Mouse (Mus musculus): ENCODE data around the gene Cacna1h.
A peak's percentile ranks its signal among the peaks of the same experiment; 100 is the strongest.

Gene Cacna1h

DNA sequence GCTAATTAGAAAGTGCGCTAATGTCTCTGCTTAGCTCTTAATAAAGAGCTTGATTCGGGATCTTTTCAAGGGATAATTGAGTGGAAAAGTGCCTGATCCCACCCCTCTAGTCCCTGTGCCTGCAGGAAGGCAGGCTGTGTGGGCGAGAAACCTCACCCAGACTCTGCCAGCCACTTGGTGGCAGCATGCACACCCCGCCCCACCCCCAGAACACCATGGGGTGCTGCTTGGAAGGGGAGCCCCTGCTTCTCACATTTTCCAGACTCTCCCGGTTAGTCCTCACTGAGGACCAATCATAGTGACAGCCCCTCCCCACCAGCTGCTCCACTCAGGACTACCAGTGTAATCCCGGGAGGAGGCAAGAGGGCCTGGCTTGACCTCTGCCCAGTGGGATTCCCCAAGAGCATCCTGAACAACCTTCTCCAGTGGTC is 27.6 kb downstream of the Cacna1h start:
- peak; percentile 94 for DNase-seq

DNA sequence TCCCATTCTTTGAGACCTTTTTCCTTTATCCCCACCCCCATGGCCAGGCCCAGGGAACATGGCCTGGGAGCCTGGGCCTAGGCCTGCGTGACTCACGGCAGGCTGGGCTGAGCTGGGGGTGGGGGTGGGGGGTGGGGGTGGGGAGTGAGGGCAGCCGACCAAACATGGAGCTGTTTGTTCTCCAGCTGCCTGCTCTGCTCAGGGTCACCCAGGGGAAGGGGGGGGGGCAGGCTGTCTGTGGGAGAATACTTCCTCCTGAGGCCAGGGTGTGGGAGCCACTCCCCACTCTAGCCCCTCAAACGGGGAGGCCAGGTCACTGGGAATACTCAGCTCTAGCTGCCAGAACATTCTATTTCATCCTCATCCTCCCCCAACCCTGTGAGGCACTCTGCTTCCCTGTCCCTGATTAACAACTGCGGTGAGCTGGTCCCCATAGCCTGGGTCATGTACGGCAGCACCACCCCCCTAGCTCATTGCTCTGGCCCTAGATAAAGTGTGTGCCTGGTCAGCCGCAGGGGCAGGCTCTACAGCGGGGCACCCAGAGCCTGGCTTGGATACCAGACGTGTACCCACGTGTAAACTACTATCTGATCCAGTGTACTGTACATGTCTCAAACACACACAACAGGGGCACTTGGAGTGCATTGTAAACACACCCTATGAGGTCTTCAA is 28.2 kb downstream of the Cacna1h start:
- peak; percentile 93 for DNase-seq

DNA sequence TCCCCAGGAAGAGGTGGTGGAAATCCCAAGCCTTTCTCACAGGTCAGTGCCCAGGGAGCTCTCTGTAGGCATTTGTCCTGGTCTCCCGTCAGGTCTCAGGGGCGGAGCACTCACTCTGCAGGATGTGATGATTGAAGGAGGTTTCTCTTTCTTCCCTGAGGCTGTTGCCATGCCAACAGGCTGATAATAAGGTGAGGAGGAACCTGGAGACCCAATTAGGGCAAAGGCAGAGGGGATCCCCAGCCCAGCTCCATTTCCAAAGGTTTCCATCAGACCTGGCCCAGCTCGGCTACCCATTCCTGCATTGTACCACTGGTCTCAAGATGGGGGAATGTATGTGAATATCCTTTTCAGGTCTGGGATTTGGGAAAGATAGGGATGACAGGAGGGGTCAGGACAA is 29.4 kb downstream of the Cacna1h start:
- no peak for DNase-seq

DNA sequence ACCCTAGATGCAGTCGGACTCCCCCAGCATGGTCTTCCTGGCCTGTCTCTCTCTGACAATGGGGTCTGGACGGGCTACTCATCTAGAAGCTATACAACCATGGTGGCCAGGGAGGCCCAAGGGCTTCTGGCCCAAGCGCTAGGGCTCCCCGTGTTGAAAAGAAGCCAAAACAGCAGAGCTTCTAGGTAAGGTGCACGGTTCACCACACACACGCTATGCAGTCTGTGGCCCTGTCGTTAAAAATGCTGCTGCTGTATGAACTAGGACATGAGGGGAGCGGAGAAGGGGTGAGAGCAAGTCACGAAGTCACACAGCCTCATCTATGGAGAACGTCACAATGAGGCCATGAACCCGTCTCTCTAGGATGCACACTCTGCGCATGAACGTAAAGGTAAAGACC is 31.4 kb downstream of the Cacna1h start:
- DNase-seq, result no peak

GRCm38 (mm10) chr17:25401491-25401890 is 32.1 kb downstream of the Cacna1h start:
- DNase-seq, result no peak

- DNase-seq, result no peak
These were observed 33.1 kb downstream of the Cacna1h start for GRCm38 (mm10) chr17:25400443-25400842.

DNA sequence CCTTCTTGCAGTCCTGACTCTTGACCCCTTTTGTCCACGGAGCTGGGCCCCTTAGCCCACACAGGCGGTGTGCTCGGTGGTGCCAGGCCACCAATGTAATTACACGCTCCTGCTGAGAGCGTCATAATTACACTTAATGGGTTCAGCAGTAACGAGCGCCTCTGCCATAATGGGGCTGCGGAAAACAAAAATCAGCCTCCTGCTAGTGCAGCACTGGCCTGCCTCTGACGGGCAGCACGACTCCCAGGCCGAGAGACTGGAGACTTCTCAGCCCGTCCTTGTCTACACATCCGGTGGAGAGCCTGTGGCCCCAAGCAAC is 35.1 kb downstream of the Cacna1h start:
- DNase-seq, result no peak

DNA sequence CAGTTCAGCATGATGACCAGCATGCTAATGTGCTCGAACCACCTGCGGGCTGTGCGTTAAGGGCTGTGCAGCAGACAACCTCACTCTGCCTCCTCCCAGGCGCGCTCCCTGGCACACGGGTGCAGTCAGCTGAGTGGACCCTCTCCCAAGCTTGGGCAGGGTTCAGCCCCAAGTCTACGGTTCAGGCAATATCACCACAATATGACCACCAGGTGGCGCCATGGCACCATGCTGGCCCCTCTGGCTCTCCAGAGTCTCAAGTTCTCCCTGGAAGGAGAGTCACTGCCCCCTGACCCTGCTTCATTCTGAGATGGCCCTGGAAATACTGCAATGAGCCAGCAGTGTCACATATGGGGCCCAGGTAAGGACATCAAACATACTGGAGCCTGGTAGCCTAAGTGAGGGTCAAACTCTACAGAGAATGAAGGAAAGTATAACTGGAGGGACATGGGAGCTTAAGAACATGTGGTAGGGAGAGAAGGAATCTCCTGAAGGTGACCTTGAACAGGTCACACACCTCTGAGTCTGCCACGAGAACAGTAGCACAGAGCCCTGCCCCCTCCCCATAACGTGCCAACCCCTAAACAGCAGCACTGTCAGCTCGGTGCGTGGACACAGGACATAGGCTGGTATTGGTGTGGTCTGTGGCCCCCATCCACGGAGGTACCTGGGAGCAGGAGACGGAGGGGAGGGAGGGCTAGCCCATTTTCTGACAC is 35.6 kb downstream of the Cacna1h start:
- peak; percentile 93 for DNase-seq

DNA sequence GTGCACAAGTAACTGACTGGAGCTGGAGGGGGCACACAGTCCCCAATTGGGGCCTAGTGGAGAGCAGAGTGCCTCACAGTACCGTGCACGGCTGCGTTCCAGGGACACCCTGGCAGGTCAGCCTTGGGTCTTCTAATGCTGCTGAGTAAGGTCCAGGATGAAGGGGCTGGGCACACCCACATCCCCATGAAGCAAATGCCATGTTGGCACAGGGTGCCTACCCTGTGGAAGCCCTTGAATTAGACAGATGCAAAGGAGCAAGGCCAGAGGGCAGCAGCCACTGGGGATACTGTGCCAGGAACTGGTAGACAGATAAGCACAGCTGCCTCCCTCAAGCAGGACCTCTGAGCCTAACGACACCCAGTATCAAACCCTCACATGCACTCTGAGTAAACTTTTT is 39.1 kb downstream of the Cacna1h start:
- no peak for DNase-seq

DNA sequence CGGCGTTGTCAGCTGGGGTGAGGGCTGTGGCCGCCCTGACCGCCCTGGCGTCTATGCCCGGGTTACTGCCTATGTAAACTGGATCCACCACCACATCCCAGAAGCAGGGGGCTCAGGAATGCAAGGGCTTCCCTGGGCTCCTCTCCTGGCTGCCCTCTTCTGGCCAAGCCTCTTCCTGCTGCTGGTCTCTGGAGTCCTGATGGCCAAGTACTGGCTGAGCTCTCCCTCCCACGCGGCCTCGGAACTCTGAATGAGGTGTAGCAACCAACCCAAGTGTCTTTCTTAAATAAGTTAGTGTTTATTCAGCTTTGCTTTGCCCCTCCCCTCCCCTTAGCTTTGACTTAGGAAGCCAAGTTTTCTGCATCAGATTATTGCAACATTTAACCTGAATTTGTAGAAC is 59.6 kb downstream of the Cacna1h start:
- no peak for DNase-seq

GRCm38 (mm10) chr17:25372491-25372890 is 61.1 kb downstream of the Cacna1h start:
- no peak for DNase-seq

- no peak for DNase-seq
These were observed 64.6 kb downstream of the Cacna1h start, which contains the start of gene Tpsg1 for GRCm38 (mm10) chr17:25368973-25369372. TSS of gene Tpsg1 (plus strand) at chr17:25369273.

GRCm38 (mm10) chr17:25366005-25366404 is 67.6 kb downstream of the Cacna1h start, which contains the start of gene Tpsb2:
TSS of gene Tpsb2 (plus strand) at chr17:25366305.
- no peak for DNase-seq

- DNase-seq, result no peak
These were observed 69.9 kb downstream of the Cacna1h start for GRCm38 (mm10) chr17:25363726-25364125.

DNA sequence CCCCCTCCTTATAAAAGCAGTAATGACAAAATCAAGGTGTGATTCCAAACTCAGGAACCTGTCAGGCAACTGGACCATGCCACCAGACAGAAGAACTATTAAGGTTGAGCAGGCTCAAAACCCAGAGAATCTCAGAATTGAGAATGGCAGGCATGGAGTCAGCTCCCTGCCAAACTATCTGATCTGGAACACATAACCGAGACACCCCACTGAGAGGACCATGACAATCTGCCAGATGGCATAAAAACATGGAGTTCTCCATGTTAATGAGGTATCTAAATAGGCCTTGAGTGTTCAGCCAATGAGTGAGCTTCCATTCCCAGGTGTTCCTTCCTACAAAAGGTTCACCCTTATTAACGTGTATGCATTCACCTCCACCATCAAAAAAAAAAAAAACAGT is 72.3 kb downstream of the Cacna1h start:
- no peak for DNase-seq

GRCm38 (mm10) chr17:25345462-25345861 is 88.1 kb downstream of the Cacna1h start, which contains the start of gene Tpsab1:
TSS of gene Tpsab1 (minus strand) at chr17:25345562.
- DNase-seq, result no peak

GRCm38 (mm10) chr17:25341490-25341889 is 92.1 kb downstream of the Cacna1h start:
- no peak for DNase-seq

- DNase-seq, result no peak
These were observed 93.6 kb downstream of the Cacna1h start for GRCm38 (mm10) chr17:25340003-25340402.

DNA sequence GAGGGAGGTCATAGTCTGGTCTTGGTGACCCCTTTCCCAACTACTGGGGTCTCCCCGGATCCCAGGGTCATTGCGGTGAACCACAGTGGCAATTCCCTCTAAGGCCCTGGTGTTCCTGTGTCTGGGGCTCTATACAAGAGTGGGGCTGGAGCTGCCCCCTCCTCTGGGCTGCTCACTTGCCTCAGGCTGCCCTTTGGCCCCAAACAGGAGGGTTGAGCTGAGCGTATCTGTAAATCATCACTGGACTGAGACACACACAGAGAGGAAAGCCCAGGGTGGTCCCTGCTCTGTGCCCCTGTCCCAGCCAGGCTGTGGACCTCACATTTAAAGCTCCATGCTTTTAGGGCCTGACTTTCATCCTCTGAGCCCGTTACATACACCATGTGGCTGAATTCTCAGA is 95.4 kb downstream of the Cacna1h start:
- DNase-seq, result peak; percentile 70

- DNase-seq, result peak; percentile 77
These were observed 99.6 kb downstream of the Cacna1h start for GRCm38 (mm10) chr17:25333943-25334342.

DNA sequence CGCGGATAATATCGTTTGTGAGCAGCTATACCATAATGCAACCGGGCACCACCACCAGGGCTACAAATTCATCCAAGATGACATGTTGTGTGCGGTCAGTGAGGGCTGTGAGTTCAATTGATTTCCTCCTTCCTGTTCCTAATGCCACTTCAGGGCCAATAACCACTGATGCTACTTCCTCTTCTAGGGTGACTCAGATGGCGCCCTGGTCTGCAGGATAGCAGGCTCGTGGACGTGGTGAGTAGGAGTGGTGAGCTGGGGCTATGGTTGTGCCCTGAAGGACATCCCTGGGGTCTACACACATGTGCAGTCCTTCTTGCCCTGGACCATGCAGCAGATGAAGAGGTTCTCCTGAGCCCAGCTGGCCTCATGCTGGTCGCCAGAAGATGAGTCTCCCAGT is 101.3 kb downstream of the Cacna1h start:
- DNase-seq, result peak; percentile 61

All from heart, adult 11 months (tissue).